18 mouse cellular contexts compared by ENCODE assay signal in genomic region chr15:90303393-90303792, GRCm38 (mm10).
DNase-seq lines count a peak whose midpoint lies in the region; ATAC-seq lines count a peak whose summit lies in the region.
"Had no signal": no experiment of that assay in that cellular context is flagged by ENCODE, and none has a peak within 500 bp of the region (broad histone marks: within the 10 kb centered on the region; RNA-seq: fewer than 3 reads in every experiment).

No protein-coding gene starts in this region.

- no peak overlapping the region for H3K9ac ChIP-seq in midbrain, embryonic 16.5 days (ENCODE audit: low read depth, low read length)
- H3K9ac ChIP-seq: embryonic facial prominence, embryonic 12.5 days; forebrain, embryonic 15.5 days; heart, embryonic 12.5 days; hindbrain, embryonic 14.5 days had no signal

- H3K9me3 ChIP-seq in midbrain, embryonic 16.5 days (replicated peaks; ENCODE audit: control insufficient read depth, low read length, poor library complexity, severe bottlenecking) = no peaks in the 10 kb centered on the region
- H3K9me3 ChIP-seq: embryonic facial prominence, embryonic 12.5 days; forebrain, embryonic 15.5 days; heart, embryonic 12.5 days; hindbrain, embryonic 10.5 days had no signal

- H3K36me3 ChIP-seq in midbrain, embryonic 16.5 days (ENCODE audit: control insufficient read depth, insufficient read depth, low read length) = no peaks in the 10 kb centered on the region
- H3K36me3 ChIP-seq: embryonic facial prominence, embryonic 12.5 days; forebrain, embryonic 15.5 days; heart, embryonic 12.5 days; hindbrain, embryonic 10.5 days had no signal

- H3K4me1 ChIP-seq in midbrain, embryonic 16.5 days (ENCODE audit: control insufficient read depth, insufficient read depth, low read length) = no peaks in the 10 kb centered on the region
- H3K4me1 ChIP-seq: embryonic facial prominence, embryonic 12.5 days; forebrain, embryonic 15.5 days had no signal

- 97% methylated on average over 1 of the region's 1 CpGs for WGBS in midbrain, embryonic 16.5 days

- no peaks in the 10 kb centered on the region for H3K27me3 ChIP-seq in midbrain, embryonic 16.5 days (ENCODE audit: control insufficient read depth, insufficient read depth, low read depth, low read length)
- H3K27me3 ChIP-seq: embryonic facial prominence, embryonic 12.5 days; forebrain, embryonic 15.5 days; heart, embryonic 12.5 days had no signal

- no peak for ATAC-seq in midbrain, embryonic 16.5 days
- ATAC-seq: forebrain, embryonic 15.5 days had no signal

- no peak overlapping the region for H3K27ac ChIP-seq in midbrain, embryonic 16.5 days (ENCODE audit: low read length)
- H3K27ac ChIP-seq: embryonic facial prominence, embryonic 12.5 days; forebrain, embryonic 15.5 days; hindbrain, embryonic 10.5 days; hindbrain, embryonic 14.5 days had no signal

- DNase-seq in frontal cortex, postnatal 36 days (ENCODE audit: low spot score in 2 of 2) = peak; percentile 40 to 59
- no peak for DNase-seq in frontal cortex, postnatal 14 days (ENCODE audit: low spot score in 2 of 2)
- DNase-seq in right cerebral cortex, adult 18-20 months = peak; percentile 73
- DNase-seq in right cerebral cortex, postnatal 14 days = no peak
- peak; percentile 43 to 49 for DNase-seq in left cerebral cortex, adult 9 months (ENCODE audit: low spot score in 2 of 2)
- no peak for DNase-seq in cerebellum, adult 11 months
- DNase-seq: adrenal gland, adult 8-10 months; adrenal gland, postnatal 36 days; cerebellum, adult 11-12 months; cerebellum, adult 9-10 months; cerebellum, postnatal 25 days; gastrocnemius, postnatal 14 days had no signal

- no peak overlapping the region for H3K4me3 ChIP-seq in midbrain, embryonic 16.5 days (ENCODE audit: low read depth, low read length)
- H3K4me3 ChIP-seq: embryonic facial prominence, embryonic 12.5 days; forebrain, embryonic 15.5 days; heart, embryonic 12.5 days; hindbrain, embryonic 10.5 days had no signal

- H3K4me2 ChIP-seq in midbrain, embryonic 16.5 days (ENCODE audit: low read length) = no peak overlapping the region
- H3K4me2 ChIP-seq: embryonic facial prominence, embryonic 12.5 days; forebrain, embryonic 15.5 days; heart, embryonic 12.5 days; hindbrain, embryonic 14.5 days had no signal

Comparison
In these comparisons a context has a peak if more than half of its experiments do, and no peak if none do; other contexts are left out.
1. DNase-seq: peak in frontal cortex, postnatal 36 days (2 of 2), right cerebral cortex, adult 18-20 months (single experiment) and left cerebral cortex, adult 9 months (2 of 2); none in frontal cortex, postnatal 14 days (0 of 2), right cerebral cortex, postnatal 14 days (single experiment) and cerebellum, adult 11 months (single experiment).